Mouse (Mus musculus) hindbrain, embryonic 10.5 days (tissue): ENCODE results near the gene Atp8b2. TPM values are rescaled to one million over a fixed set of nuclear protein-coding genes. Genes with fewer than 3 reads are reported as not detected.

Experiments
- DNase-seq: peaks from one replicate; pipeline ENCODE4 v3.0.0-alpha.2; 2017; ENCODE audit warnings: low spot score
- H3K27ac ChIP-seq: fragments of 300-500 bp; sonication (generic); 2 replicates; pipeline ENCODE4 v1.5.1; 2016; ENCODE audit warnings: mild to moderate bottlenecking, moderate library complexity
- H3K27me3 ChIP-seq: fragments of 300-500 bp; sonication (generic); 2 replicates; pipeline ENCODE4 v1.6.1; 2016; ENCODE audit warnings: mild to moderate bottlenecking; ENCODE audit not compliant: poor library complexity, insufficient read depth, severe bottlenecking
- H3K36me3 ChIP-seq: fragments of 300-500 bp; sonication (generic); 2 replicates; pipeline ENCODE4 v1.6.1; 2016; ENCODE audit warnings: mild to moderate bottlenecking, moderate library complexity
- H3K4me1 ChIP-seq: fragments of 300-500 bp; sonication (generic); replicated peaks from 2 replicates; pipeline ENCODE4 v1.6.1; 2016; ENCODE audit warnings: mild to moderate bottlenecking
- H3K4me3 ChIP-seq: fragments of 300-500 bp; sonication (generic); 2 replicates; pipeline ENCODE4 v1.5.1; 2016; ENCODE audit warnings: mild to moderate bottlenecking, moderate library complexity
- H3K9me3 ChIP-seq: fragments of 300-500 bp; sonication (generic); 2 replicates; pipeline ENCODE4 v1.6.1; 2016; ENCODE audit warnings: mild to moderate bottlenecking, moderate library complexity
- WGBS: fragments of 180-500 bp; shearing (Covaris S2); methylation state at CpG from one replicate; pipeline ENCODE4 v1.1.7; 2016; 5-methylcytosine and 5-hydroxymethylcytosine counted together
- polyA plus RNA-seq: library from polyadenylated mRNA; unstranded; fragments of >200 nt; fragmentation: Nextera tagmentation; extraction: Ambion mirVana; gene quantifications from 2 replicates; pipeline ENCODE4 v1.2.1, GENCODE M21; 2016

Gene Atp8b2
- polyA plus RNA-seq, 1 experiment from 2014 or later = 14.5 TPM

DNA sequence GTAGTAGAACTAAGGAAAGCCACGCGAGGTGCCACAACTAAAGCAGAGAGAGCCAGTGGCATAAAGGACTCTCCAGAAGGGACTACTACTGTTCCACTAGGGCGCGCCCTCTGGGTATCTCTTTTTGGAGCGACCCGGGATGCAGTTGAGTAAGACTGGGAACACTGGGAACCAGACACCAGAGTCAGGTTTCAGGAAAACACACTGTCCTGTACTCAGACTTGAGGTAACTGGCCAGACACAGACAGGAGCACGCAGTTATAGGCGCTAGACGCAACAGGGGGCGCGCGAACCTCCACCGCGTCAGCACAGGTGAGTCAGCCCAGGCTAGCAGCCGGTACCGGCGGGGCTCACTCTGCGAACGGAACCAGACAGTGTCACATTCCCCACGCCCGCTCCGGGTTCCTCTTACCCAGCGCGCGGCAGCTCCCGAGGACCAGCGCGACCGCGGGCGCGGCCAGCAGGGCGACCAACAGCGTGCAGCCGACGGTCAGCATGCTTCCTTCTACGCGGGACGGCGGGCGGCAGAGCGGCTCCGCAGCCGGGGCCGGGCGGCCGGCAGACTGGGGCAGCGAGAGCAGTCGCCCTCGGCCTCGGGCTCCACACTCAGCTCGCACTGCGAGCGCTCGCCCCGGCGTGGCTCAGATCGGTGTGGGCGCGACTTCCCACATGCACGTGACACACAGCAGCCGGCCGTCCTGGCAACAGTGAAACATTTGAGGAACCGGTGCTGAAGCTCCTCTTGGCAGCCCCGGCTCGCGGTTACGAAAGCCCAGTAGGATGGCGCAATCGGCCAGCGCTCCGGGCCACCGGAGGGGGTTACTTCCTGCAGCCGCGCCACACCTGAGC is 50.5 kb downstream of the Atp8b2 start, which contains the start of gene Il6ra:
TSS of gene Il6ra (minus strand) at position 654 of the 849 bp plus-strand sequence.
- peaks cover 57% of the 10 kb centered on the region for H3K27me3 ChIP-seq
- H3K4me3 ChIP-seq = peak within 1 kb of the TSS; percentile 61
- peaks cover 17% of the 10 kb centered on the region for H3K4me1 ChIP-seq
- H3K36me3 ChIP-seq = no peaks in the 10 kb centered on the region
- H3K9me3 ChIP-seq = no peaks in the 10 kb centered on the region
- WGBS = 2% methylated on average over 75 of the region's 75 CpGs
- H3K27ac ChIP-seq = peak within 1 kb of the TSS; percentile 75
- peak; percentile 74 for DNase-seq

DNA sequence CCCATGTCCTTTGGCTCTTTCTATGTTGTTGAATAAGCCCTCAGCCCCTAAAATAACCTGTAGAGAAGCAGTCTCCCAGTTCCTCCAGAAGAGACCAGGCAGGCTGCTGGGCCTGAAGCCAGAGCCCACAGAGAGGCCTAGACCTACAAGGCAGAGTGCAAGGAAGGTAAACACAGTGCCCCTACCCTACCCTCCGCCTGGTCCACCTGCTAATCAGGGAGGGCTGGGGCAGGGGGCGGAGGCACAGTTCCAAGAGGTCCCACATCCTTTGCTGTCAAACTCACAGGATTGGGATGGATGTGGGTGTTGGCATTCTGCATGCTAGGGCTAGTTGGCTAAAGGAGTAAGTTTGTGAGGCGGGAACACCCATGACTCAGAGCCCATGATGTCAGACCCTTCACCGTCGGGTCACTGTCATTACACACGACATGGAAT is 51.2 kb downstream of the Atp8b2 start:
- H3K27ac ChIP-seq = no peak overlapping the region
- H3K4me3 ChIP-seq = peak overlapping the region; percentile 61; the same call in 1 of the 2 replicates
- peaks cover 17% of the 10 kb centered on the region for H3K4me1 ChIP-seq
- no peaks in the 10 kb centered on the region for H3K36me3 ChIP-seq
- peaks cover 57% of the 10 kb centered on the region for H3K27me3 ChIP-seq
- no peaks in the 10 kb centered on the region for H3K9me3 ChIP-seq
- DNase-seq = no peak
- WGBS = 40% methylated on average over 6 of the region's 6 CpGs

DNA sequence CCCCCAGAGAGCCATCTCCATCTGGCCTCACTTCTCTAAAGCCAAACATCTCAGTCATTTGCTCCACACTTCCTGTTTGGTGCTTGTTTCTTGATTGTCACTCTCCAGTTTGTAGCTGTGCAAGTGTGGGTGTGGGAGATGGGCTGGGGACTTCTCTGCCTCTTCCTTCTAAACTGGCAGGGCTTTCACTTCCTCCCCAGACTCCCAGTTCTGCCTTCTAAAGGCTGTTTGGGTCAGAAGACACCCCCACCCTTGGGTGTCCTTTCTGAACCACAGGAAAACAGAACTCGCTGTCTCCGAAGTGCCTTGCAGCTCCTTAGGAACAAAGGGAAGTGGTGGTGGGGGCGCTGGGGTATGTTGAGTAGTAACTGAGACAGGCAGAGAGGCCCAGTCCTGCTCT is 52.1 kb downstream of the Atp8b2 start:
- Histone ChIP-seq H3K4me3 (no peak overlapping the region), H3K36me3 (no peaks in the 10 kb centered on the region), H3K27ac (no peak overlapping the region), H3K4me1 (peaks cover 17% of the 10 kb centered on the region), H3K9me3 (no peaks in the 10 kb centered on the region), H3K27me3 (peaks cover 57% of the 10 kb centered on the region)
- DNase-seq = no peak
- WGBS = 73% methylated on average over 3 of the region's 3 CpGs

- Histone ChIP-seq H3K27me3 (peaks cover 44% of the 10 kb centered on the region), H3K4me1 (peaks cover 17% of the 10 kb centered on the region), H3K9me3 (no peaks in the 10 kb centered on the region), H3K4me3 (no peak overlapping the region), H3K27ac (no peak overlapping the region), H3K36me3 (no peaks in the 10 kb centered on the region)
- WGBS = 66% methylated on average over 5 of the region's 5 CpGs
- no peak for DNase-seq
Measured at GRCm38 (mm10) chr3:89909703-89910542, 53.4 kb downstream of the Atp8b2 start.

- H3K4me3 ChIP-seq = no peak overlapping the region
- 84% methylated on average over 6 of the region's 6 CpGs for WGBS
- H3K9me3 ChIP-seq = no peaks in the 10 kb centered on the region
- H3K27ac ChIP-seq = no peak overlapping the region
- no peaks in the 10 kb centered on the region for H3K36me3 ChIP-seq
- peaks cover 34% of the 10 kb centered on the region for H3K27me3 ChIP-seq
- peaks cover 17% of the 10 kb centered on the region for H3K4me1 ChIP-seq
- no peak for DNase-seq
Measured at GRCm38 (mm10) chr3:89908836-89909235, 54.5 kb downstream of the Atp8b2 start.

GRCm38 (mm10) chr3:89907846-89908245 is 55.5 kb downstream of the Atp8b2 start:
- Histone ChIP-seq H3K27ac (no peak overlapping the region), H3K36me3 (no peaks in the 10 kb centered on the region), H3K9me3 (no peaks in the 10 kb centered on the region), H3K27me3 (peaks cover 24% of the 10 kb centered on the region), H3K4me1 (peaks cover 9% of the 10 kb centered on the region), H3K4me3 (no peak overlapping the region)
- DNase-seq = no peak
- 83% methylated on average over 3 of the region's 3 CpGs for WGBS

DNA sequence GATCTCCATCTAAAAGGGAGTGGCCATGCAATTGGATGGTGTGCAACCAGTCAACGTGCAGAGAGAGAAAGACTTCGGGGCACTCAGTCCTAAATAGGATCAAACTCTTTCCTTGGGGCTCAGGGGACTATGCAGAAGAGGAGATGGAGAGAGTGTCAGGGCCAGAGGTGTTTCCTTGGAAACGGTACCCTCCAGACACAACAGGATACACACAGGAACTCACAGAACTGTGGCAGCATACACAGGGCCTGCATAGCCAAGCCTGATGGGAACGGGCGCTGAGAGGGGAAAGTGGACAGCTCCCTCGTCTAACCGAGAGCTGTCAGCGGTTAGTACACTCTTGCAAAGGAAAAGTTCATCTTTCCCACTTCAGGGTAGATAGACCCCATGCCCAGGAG is 63.8 kb downstream of the Atp8b2 start:
- Histone ChIP-seq H3K36me3 (no peaks in the 10 kb centered on the region), H3K27me3 (no peaks in the 10 kb centered on the region), H3K9me3 (no peaks in the 10 kb centered on the region), H3K4me1 (peaks cover 25% of the 10 kb centered on the region), H3K4me3 (no peak overlapping the region), H3K27ac (no peak overlapping the region)
- WGBS = 74% methylated on average over 8 of the region's 8 CpGs
- no peak for DNase-seq

DNA sequence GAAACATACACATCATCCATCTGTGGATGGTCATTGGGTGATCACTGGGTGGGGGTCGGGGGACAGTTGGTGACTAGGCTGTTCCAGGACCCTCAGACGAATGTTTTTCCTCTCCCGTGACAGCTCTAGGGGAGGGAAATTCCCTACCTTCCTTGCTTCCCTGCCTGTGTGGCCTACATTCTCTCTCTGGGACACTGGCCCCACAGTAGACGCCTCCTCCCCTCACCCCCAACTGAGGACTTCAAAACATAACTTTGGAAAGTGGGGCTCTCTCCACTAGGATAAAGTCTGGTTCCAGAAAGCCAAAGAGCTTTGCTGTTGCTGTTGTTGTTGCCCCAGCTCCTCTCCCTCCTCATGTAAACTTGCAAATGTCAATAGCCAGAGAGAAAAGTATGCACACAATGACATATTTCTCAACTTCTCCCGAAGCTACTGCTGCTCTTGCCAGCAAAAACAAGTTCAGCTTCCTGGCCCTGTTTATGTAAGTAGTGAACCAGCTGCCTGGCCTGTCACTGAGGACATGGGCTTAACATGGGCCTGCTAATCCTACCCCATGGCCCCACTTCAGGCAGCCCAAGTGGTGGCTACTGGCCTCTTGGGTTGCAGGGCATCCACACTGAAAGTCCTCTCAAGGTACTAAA is 64.3 kb downstream of the Atp8b2 start:
- no peak overlapping the region for H3K4me3 ChIP-seq
- no peaks in the 10 kb centered on the region for H3K36me3 ChIP-seq
- WGBS = 72% methylated on average over 5 of the region's 5 CpGs
- no peaks in the 10 kb centered on the region for H3K9me3 ChIP-seq
- no peak for DNase-seq
- H3K27ac ChIP-seq = no peak overlapping the region
- peaks cover 25% of the 10 kb centered on the region for H3K4me1 ChIP-seq
- no peaks in the 10 kb centered on the region for H3K27me3 ChIP-seq

DNA sequence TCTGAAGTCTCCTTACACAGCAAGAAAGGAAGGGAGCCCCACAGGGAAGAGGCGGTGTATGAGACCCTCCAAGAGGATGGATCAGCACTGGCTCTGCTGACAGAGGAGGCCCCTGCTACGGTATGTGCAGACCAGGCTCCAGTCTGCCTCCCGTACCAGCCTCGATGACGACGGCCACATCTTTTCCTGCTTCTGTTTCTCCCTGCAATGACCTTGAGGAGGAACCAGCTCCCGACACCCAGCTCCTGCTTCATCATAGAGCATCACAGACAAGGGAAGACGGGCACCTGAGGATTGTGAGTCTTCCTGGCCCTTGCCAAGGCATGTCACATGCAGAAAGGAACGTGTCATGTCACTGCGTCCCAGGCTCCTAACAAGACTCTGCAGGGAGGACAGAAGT is 65.3 kb downstream of the Atp8b2 start:
- H3K27ac ChIP-seq = no peak overlapping the region
- H3K9me3 ChIP-seq = no peaks in the 10 kb centered on the region
- no peak for DNase-seq
- H3K36me3 ChIP-seq = no peaks in the 10 kb centered on the region
- H3K4me1 ChIP-seq = peaks cover 25% of the 10 kb centered on the region
- H3K4me3 ChIP-seq = no peak overlapping the region
- no peaks in the 10 kb centered on the region for H3K27me3 ChIP-seq
- 78% methylated on average over 10 of the region's 10 CpGs for WGBS

DNA sequence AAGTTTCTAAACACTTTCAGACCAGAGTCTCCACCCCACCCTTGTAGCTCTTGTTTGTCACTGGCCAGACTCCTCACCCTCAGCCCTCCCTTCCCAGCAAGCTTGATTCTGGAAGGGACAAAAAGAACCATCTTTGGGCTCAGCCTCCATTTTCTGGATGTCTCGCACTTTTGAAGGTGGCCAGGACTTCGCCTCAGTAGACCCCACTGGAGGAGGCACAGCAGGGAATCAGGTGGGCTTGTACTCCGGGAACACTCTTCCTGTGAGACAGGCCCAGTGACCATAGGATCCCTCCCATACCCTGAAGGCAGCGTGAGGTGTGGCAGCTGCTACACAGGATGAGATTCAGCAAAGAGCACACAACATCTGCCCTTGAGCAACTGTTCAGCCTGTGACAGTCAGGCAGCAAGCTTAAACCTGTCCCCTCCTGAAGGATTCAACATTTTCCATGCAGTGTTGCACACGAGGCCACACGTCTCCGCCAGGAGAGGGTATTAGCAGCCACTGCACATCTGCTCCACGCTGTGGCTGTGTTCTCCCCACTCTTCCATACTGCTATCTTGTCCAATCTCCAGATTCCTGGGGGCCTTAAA is 66.0 kb downstream of the Atp8b2 start:
- WGBS = 73% methylated on average over 8 of the region's 8 CpGs
- Histone ChIP-seq H3K27ac (no peak overlapping the region), H3K27me3 (no peaks in the 10 kb centered on the region), H3K4me3 (no peak overlapping the region), H3K4me1 (peaks cover 25% of the 10 kb centered on the region), H3K9me3 (no peaks in the 10 kb centered on the region), H3K36me3 (no peaks in the 10 kb centered on the region)
- no peak for DNase-seq

- WGBS = 14% methylated on average over 5 of the region's 5 CpGs
- H3K4me1 ChIP-seq = peaks cover 25% of the 10 kb centered on the region
- H3K9me3 ChIP-seq = no peaks in the 10 kb centered on the region
- no peaks in the 10 kb centered on the region for H3K36me3 ChIP-seq
- H3K27ac ChIP-seq = 0 out of 2 replicates have a peak overlapping the region, but pooled peaks have one; percentile 23
- no peak overlapping the region for H3K4me3 ChIP-seq
- H3K27me3 ChIP-seq = no peaks in the 10 kb centered on the region
- no peak for DNase-seq
Measured at GRCm38 (mm10) chr3:89896571-89896970, 66.7 kb downstream of the Atp8b2 start.

DNA sequence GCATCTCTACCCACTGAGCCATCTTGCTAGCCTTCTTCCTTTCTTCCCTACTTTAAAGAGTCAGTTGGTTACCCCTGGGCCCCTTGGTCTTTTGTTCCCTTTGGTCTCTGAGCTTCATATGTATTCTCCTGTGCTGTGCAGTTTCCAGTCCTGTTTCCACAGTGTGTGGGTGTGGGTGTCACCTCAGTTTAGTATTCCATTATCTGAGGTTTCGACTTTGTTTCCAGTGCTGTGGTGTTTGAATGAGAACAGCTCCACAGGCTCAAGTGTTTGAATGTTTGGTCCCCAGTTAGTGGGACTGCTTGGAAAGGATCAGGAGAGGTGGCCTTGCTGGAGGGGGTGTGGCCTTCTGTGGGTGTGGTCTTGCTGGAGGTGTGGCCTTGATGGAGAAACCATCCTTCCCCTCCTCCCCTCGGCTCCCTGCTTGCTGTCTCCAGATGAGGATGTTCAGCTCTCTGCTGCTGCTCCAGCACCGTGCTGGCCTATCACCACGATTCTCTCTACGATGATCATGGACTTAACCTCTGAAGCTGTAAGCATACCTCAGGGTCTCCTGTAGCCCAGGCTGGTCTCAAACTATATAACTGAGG is 70.7 kb downstream of the Atp8b2 start:
- Histone ChIP-seq H3K4me1 (peaks cover 25% of the 10 kb centered on the region), H3K4me3 (no peak overlapping the region), H3K9me3 (no peaks in the 10 kb centered on the region), H3K27ac (no peak overlapping the region), H3K27me3 (no peaks in the 10 kb centered on the region), H3K36me3 (no peaks in the 10 kb centered on the region)
- DNase-seq = no peak
- WGBS = 87% methylated on average over 5 of the region's 5 CpGs
